Mouse (Mus musculus) heart, adult 8-10 months (tissue): ENCODE measurements around the gene Nkx6-1. TPM values are rescaled to one million over a fixed set of nuclear protein-coding genes. Genes with fewer than 3 reads are reported as not detected.

ENCODE experiments used
- DNase-seq: peaks from one replicate; pipeline ENCODE4 v3.0.0; 2022; ENCODE audit warnings: low spot score
- total RNA-seq, 4 experiments: library from RNA; stranded (reverse); gene quantifications; 2 replicates each; pipeline ENCODE4 v1.2.4; 2022

Nkx6-1 gene
- total RNA-seq, 4 experiments from 2014 or later: 0.11 TPM; not detected in 2

DNA sequence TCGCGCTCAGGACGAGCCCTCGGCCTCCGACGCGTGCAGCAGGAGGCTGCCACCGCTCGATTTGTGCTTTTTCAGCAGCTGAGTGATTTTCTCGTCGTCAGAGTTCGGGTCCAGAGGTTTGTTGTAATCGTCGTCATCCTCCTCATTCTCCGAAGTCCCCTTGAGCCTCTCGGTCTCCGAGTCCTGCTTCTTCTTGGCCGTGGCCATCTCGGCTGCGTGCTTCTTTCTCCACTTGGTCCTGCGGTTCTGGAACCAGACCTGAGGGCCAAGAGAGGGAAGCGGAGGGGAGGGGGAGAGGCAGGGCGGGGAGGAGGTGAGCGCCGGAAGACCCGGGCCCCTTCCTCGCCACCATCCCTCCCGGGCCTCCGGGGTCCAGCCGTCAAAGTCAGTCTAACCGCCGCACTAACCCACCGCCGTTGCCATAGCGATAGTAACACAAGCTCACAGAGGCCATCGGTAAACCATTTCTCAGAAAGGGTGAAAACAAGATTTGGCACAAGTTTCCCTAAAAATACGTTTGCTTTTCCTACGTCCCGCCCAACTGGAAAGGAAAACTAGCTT, 5.3 kb downstream of the Nkx6-1 start:
- DNase-seq: no peak

DNA sequence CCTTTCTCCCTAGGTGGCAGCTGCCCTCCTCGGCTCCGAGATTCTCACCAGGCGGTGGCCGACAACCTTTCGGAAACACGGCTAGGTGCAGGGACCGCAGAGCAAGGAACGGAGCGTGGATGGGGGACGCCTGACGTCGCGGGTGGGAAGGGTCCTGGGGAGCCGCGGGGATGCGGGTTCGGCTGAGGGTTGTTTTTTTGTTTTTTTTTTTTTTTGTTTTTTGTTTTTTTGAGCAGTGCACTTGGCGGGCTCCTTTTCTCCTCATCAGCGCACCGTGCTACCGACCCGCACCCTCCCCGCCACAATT, 5.9 kb downstream of the Nkx6-1 start:
- DNase-seq: no peak

DNA sequence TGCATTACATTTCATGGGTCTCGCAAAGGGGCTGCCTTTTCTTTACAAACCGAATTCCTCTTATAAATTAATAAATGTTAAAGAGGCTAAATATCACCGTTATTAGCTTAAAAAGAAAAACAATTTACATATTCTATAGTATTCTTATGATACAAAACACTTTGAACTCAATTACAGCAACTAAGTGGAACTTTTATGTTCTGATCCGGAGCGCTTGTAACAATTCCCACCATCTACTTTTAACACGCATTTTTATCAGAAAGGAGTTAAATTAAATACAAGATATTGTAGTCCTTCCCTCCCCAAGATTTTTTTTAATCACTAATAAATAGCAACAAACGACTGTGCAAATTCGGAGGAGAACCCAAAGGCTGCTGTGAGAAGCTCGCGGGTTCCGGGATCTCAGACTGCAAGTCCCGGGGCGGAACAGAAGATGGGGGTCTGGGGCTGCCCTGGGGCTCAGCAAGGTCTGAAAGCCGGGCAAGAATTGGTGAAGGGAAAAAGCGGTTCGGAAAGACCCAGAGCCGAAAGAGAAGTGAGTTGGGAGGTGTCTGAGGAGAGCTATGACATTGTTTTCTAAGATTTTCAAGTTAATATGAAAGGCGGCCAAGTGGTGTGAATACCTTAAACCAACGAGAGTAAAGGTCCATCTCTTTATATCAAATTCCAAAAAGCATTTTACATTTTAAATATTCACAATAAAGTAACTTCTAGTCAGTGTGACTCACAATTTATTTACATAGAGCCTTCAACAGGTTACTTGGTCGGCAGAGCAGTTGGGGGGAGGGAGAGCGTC, 6.4 kb downstream of the Nkx6-1 start:
- DNase-seq: no peak

DNA sequence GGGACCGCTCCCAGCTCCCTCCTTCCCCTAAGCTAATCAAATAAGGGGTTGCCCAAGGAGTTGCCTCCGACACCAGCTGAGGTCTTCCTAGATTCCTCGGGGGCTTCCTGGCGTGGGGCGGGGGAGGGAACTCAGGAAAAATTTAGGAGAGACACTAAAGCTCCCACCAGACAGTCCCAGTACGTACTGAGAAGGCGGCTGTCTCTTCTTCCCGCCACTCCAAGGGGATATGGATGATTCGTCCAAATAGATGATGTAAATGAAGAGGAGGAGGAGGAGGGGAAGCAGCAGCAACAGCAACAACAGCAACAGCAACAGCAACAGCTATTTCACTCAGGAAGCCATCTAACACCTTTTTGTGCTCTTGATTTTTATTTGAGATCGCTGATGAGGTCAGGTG, 7.1 kb downstream of the Nkx6-1 start:
- no peak for DNase-seq

DNA sequence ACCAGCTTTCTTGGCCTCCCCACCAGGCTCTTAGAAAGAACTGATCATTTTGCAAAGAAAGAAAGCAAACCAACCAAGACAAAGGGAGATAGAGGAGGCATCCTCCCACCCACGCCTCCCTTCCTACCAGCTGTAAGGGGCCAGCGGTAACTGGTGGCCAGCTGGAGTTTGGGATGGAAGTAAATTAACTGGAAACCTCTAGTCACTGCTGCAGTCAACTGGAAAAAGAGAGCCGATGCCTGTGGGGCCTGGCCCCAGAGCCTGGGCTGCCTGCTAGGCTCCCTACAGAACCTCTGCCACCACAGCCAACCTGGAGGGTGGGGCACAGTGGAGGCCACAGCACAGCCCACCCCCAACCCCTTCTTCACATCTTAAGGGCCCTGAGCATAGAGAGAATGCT, 8.7 kb downstream of the Nkx6-1 start:
- no peak for DNase-seq

DNA sequence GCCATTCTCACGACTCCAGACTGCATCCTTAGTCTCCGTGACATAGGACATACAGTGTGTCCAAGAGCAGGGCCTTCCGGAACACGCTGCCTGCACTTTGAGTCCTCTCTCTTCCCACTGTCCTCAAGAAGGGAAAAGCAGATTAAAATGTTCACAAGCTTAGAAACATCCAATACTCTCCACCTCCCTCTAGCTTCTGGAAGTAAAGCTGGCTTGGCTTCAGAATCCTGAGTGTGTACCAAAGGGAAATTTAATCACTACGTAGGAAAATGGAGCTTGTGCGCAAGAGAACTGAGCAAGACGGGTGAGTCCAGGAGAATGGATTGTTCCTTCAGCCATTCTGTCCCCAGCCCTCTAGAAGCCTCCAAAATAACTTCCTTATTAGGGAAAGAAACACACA, 9.4 kb downstream of the Nkx6-1 start:
- no peak for DNase-seq

DNA sequence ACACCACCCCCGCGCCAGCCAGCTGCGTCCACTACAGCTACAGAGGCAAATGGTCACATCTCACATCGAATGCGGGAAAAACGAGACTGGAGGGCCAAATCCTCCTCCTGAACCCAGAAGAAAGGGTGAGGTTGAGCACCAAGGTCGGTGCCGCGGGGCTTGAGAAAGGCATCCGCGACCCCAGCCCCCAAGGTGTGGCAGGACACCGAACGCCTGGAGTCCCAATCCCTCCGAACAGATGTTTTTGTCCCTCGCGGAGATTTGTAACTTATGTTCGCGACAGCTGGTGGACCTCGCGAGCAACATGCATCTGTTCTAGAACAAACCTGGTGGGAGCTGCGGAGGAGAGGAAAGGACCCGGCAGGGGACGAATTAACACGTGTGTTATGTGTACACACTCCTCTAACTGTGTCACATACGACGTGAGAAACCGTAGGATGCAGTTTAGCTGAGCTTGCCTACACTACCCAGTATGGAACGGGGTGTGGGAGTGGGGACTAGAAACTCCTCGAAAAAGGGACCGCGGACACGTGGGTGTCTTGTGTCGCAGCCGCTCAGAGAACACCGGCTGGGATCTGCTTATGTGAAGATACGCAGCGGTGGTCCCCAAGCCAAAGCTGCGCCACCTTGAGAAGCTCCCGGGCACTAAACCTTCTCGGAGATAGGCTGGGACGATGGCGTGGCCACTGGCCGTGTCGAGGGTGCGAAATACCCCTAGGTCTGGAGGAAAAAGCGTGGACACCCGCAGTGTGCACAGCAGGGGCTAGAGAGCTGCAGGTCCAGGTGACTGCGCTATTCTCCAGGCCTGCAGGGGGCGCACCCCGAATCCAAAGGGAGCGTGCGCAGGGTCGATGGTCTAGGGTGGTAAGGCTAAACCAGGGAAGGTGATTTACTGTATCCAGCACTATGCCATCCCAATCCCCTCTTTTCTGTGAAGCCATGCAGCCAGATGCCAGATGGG, 16.8 kb downstream of the Nkx6-1 start:
- no peak for DNase-seq

DNA sequence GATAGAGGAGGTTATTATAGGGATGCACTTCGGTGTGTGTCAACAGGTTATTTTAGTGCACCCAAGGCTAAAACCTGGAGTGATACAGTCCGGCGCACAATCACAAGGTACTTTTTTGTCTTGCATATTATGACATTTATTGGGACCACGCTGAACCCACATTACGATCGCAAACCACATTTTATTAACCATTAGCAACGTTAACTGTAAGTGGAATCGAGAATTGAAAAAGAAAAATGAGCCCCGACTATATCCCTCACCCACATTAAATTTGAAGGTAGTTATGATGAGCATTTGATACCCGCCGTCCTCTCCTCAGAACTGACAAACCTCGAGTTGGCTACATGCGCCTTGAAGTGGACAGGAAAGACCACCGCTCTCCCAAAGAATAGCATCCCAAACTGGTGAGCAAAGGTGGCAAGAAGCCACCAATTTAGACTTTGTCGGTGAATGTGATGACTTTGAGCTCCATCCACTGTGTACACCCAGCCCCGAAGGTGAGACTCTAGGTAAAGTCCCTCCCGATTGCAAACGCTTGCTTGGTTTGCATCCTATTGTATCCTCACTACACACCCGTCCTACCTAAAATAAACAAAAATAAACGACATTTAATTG, 17.7 kb downstream of the Nkx6-1 start:
- no peak for DNase-seq

DNA sequence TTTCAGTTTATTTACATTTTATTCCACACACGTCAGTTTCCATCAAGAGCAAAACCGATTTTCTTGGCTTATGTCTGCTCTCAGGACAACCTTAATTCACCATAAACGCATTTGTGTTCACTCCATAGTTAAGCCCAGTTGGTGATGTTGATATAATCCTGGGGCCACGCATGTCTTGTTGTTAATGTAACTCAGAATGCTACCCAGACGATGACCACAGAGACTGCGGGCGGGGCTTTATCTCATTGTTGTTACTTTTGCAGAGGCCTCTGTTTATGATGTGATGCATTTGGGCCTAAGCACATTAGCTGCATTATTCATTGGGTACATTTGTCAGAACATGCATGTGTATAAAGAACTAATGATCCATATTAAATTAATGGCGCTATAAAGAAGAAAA, 19.7 kb downstream of the Nkx6-1 start:
- no peak for DNase-seq

DNA sequence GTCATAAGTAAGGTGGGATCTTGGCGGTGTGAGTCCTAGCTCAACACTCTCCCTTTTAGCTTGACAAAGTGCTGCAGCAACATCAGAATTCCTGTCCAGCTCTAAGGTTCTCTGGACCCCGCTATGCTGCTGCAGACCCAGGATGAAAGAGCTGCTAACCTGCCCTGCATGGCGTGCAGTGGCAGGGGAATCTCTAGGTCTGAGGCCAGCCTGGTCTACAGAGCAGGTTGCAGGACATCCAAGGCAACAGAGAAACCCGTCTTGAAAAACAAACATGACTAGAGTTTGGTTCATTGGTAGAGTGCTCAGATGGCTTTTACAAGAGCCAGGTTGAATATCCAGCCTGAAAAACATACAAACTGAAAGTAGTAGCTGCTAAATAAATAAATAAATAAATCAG, 26.7 kb downstream of the Nkx6-1 start:
- DNase-seq: no peak

Other genes starting within 250 kb of the Nkx6-1 start
- 10 to 100 TPM; 26.9 to 45.0 (median 34.1) TPM for gene Cds1, start 100.1 kb upstream of the Nkx6-1 start, total RNA-seq